14 mouse cellular contexts compared by ENCODE assay signal in the genomic region with DNA sequence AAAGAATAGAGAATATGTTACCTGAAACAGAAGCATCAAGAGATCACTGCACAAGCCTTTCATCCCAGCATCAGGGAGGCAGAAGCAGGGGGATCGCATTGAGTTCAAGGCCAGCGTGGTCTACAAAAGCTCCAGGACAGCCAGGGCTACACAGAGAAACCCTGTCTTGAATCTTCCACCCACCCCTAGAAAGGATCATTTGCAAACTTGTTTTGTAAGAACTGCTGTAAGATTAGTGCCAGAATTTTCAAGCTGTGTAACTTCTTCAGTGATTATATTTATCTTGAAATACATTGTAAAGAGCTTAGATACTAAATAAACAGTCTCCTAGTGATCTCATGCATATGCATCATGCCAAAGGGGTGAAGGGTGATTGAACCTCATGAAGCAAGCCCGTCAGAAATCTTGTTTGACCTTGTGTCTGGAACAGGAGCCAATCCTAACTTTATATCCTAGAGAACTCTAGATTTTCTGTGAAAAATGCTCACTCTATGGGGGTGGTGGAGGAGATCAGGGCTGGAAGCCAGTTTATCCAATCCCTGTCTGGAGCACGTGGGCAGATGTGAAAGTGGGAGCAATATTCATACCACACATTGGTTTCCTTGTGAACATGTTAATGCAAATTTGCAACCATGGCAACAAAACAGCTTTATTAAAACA. TPM values are rescaled to one million over a fixed set of nuclear protein-coding genes. Genes with fewer than 3 reads are reported as not detected.
DNase-seq lines count a peak whose midpoint lies in the region; ATAC-seq and TF ChIP-seq lines count a peak whose summit lies in the region.
"Had no signal": no experiment of that assay in that cellular context is flagged by ENCODE, and none has a peak within 500 bp of the region (broad histone marks: within the 10 kb centered on the region; RNA-seq: fewer than 3 reads in every experiment).

No protein-coding gene starts in this region.

- no peaks in the 10 kb centered on the region for H3K36me3 ChIP-seq in forebrain, postnatal 0 days (ENCODE audit: insufficient read depth)
- H3K36me3 ChIP-seq in forebrain, embryonic 11.5 days (ENCODE audit: control insufficient read depth, insufficient read depth, low read length), result no peaks in the 10 kb centered on the region
- H3K36me3 ChIP-seq: embryonic facial prominence, embryonic 12.5 days; G1E; midbrain, embryonic 10.5 days; neural tube, embryonic 13.5 days had no signal

- peak; percentile 65 for ATAC-seq in forebrain, postnatal 0 days
- no peak for ATAC-seq in forebrain, embryonic 11.5 days (replicated peaks; ENCODE audit: low FRiP score)
- peak; percentile 72 for ATAC-seq in frontal cortex, adult (ENCODE audit: low TSS enrichment)

- WGBS in forebrain, postnatal 0 days, result 65% methylated on average over 4 of the region's 4 CpGs
- WGBS in forebrain, embryonic 11.5 days, result 76% methylated on average over 4 of the region's 4 CpGs

- no peaks in the 10 kb centered on the region for H3K9me3 ChIP-seq in forebrain, postnatal 0 days (ENCODE audit: low read length)
- no peaks in the 10 kb centered on the region for H3K9me3 ChIP-seq in forebrain, embryonic 11.5 days (ENCODE audit: control insufficient read depth, low read length)
- H3K9me3 ChIP-seq: embryonic facial prominence, embryonic 12.5 days; G1E; midbrain, embryonic 10.5 days; neural tube, embryonic 13.5 days had no signal

- no peak overlapping the region for H3K4me3 ChIP-seq in forebrain, postnatal 0 days (ENCODE audit: low read depth, low read length)
- H3K4me3 ChIP-seq in forebrain, embryonic 11.5 days (ENCODE audit: low read depth, low read length), result no peak overlapping the region
- H3K4me3 ChIP-seq: embryonic facial prominence, embryonic 12.5 days; midbrain, embryonic 10.5 days; neural tube, embryonic 13.5 days had no signal

- intact Hi-C loops in left cerebral cortex, postnatal 4 days (cut with DNase I), result no loop called here

- H3K9ac ChIP-seq in forebrain, postnatal 0 days, result no peak overlapping the region
- H3K9ac ChIP-seq in forebrain, embryonic 11.5 days (ENCODE audit: low read length), result no peak overlapping the region
- H3K9ac ChIP-seq: embryonic facial prominence, embryonic 12.5 days; neural tube, embryonic 13.5 days had no signal

- H3K4me2 ChIP-seq in forebrain, postnatal 0 days (ENCODE audit: low read depth), result no peak overlapping the region
- H3K4me2 ChIP-seq in forebrain, embryonic 11.5 days (ENCODE audit: low read depth, low read length, severe bottlenecking), result no peak overlapping the region
- H3K4me2 ChIP-seq: embryonic facial prominence, embryonic 12.5 days; neural tube, embryonic 13.5 days had no signal

- no peak overlapping the region for H3K27ac ChIP-seq in forebrain, postnatal 0 days (ENCODE audit: low read depth, low read length)
- H3K27ac ChIP-seq in forebrain, embryonic 11.5 days (ENCODE audit: low read depth, low read length), result no peak overlapping the region
- H3K27ac ChIP-seq: embryonic facial prominence, embryonic 12.5 days; midbrain, embryonic 10.5 days; neural tube, embryonic 13.5 days had no signal

- no peaks in the 10 kb centered on the region for H3K27me3 ChIP-seq in forebrain, postnatal 0 days (ENCODE audit: insufficient read depth, low read length)
- no peaks in the 10 kb centered on the region; the same call in 1 of the 2 replicates for H3K27me3 ChIP-seq in forebrain, embryonic 11.5 days (ENCODE audit: control insufficient read depth, insufficient read depth, low read length)
- H3K27me3 ChIP-seq: embryonic facial prominence, embryonic 12.5 days; neural tube, embryonic 13.5 days had no signal

- no peak for TF ChIP-seq CTCF in forebrain, postnatal 0 days (IDR thresholded peaks at IDR 0.05; ENCODE audit: low read depth)

- DNase-seq in forebrain, postnatal 0 days, result no peak
- DNase-seq in forebrain, embryonic 11.5 days (ENCODE audit: low spot score), result no peak
- DNase-seq in left cerebral cortex, adult 11 months (ENCODE audit: low spot score), result peak; percentile 51
- DNase-seq in left cerebral cortex, postnatal 4 days, result no peak
- peak; percentile 58 to 82 for DNase-seq in right cerebral cortex, postnatal 10 days (ENCODE audit: low spot score in 2 of 2)
- DNase-seq in ovary, adult 18-20 months (ENCODE audit: low spot score), result no peak
- DNase-seq in gastrocnemius, postnatal 10 days, result no peak
- DNase-seq: cerebellum, adult 11-12 months; kidney, adult 8-10 months had no signal

- H3K4me1 ChIP-seq in forebrain, postnatal 0 days (ENCODE audit: insufficient read depth), result no peaks in the 10 kb centered on the region
- H3K4me1 ChIP-seq in forebrain, embryonic 11.5 days (replicated peaks; ENCODE audit: control insufficient read depth, insufficient read depth, low read length), result peaks cover 5% of the 10 kb centered on the region
- H3K4me1 ChIP-seq: embryonic facial prominence, embryonic 12.5 days had no signal

RNA-seq across cellular contexts. Expression of a gene that starts 40.1 kb away (rescaled TPM):
- total RNA-seq in forebrain, postnatal 0 days (2014; rRNA removed), result 0.10 TPM in 1 of 2 replicates, not detected in the other
- not detected in 2 replicates for polyA plus RNA-seq in forebrain, postnatal 0 days (2015; fragmentation: Nextera tagmentation; extraction: Ambion mirVana)
- not detected in 2 replicates for polyA plus RNA-seq in forebrain, embryonic 11.5 days (2014; fragmentation: Nextera tagmentation; extraction: Ambion mirVana)
- not detected for total RNA-seq in left cerebral cortex, postnatal 4 days (2021)
- total RNA-seq in gastrocnemius, postnatal 10 days (2021), result not detected
- polyA plus RNA-seq: embryonic facial prominence, embryonic 12.5 days; G1E; midbrain, embryonic 10.5 days; neural tube, embryonic 13.5 days had no signal

Comparison
In these comparisons a context has a peak if more than half of its experiments do, and no peak if none do; other contexts are left out.
1. DNase-seq: peak in left cerebral cortex, adult 11 months (single experiment) and right cerebral cortex, postnatal 10 days (2 of 2); none in forebrain, postnatal 0 days (single experiment), forebrain, embryonic 11.5 days (single experiment), left cerebral cortex, postnatal 4 days (single experiment), ovary, adult 18-20 months (single experiment) and gastrocnemius, postnatal 10 days (single experiment).